Mouse (Mus musculus) urinary bladder, adult 2 months (tissue): ENCODE data around the gene Gm29776. TPM values are rescaled to one million over a fixed set of nuclear protein-coding genes. Genes with fewer than 3 reads are reported as not detected.

Experiments used
- DNase-seq: peaks from one replicate; pipeline ENCODE4 v3.0.0; 2022; ENCODE audit warnings: low spot score
- polyA plus RNA-seq: library from polyadenylated mRNA; depleted of rRNA; stranded (reverse); fragments of >200 nt; gene quantifications from 2 replicates; pipeline ENCODE4 v1.2.3, GENCODE M21; 2012

Gene Gm29776
- polyA plus RNA-seq, 1 experiment, result 0.14 TPM

- DNase-seq, result no peak
Measured at GRCm38 (mm10) chr14:54709054-54709453, 10.4 kb upstream of the Gm29776 start.

GRCm38 (mm10) chr14:54706589-54707320 is 8.1 kb upstream of the Gm29776 start:
- DNase-seq, result no peak

- no peak for DNase-seq
Measured at GRCm38 (mm10) chr14:54705844-54706243, 7.2 kb upstream of the Gm29776 start.

GRCm38 (mm10) chr14:54703207-54703606 is 4.6 kb upstream of the Gm29776 start:
- no peak for DNase-seq

GRCm38 (mm10) chr14:54701298-54701697 is 2.7 kb upstream of the Gm29776 start:
- peak; percentile 55 for DNase-seq

- DNase-seq, result no peak
Measured at GRCm38 (mm10) chr14:54699586-54699985, 953 bp upstream of the Gm29776 start.

- no peak for DNase-seq
Measured at GRCm38 (mm10) chr14:54696752-54697151, 1.9 kb downstream of the Gm29776 start.

GRCm38 (mm10) chr14:54695042-54695441 is 3.6 kb downstream of the Gm29776 start:
- no peak for DNase-seq

GRCm38 (mm10) chr14:54687251-54687650 is 11.4 kb downstream of the Gm29776 start:
- DNase-seq, result no peak

GRCm38 (mm10) chr14:54686522-54687143 is 12.0 kb downstream of the Gm29776 start, which contains the start of gene Acin1:
Acin1 (minus strand) TSS chr14:54686931.
- DNase-seq, result peak; percentile 100

GRCm38 (mm10) chr14:54686063-54686521 is 12.5 kb downstream of the Gm29776 start, which contains the start of gene 1700123O20Rik:
1700123O20Rik (plus strand) TSS chr14:54686216.
- no peak for DNase-seq

- DNase-seq, result no peak
Measured at GRCm38 (mm10) chr14:54685471-54685870, 13.2 kb downstream of the Gm29776 start.

- DNase-seq, result no peak
Measured at GRCm38 (mm10) chr14:54682396-54682795, 16.2 kb downstream of the Gm29776 start.

- DNase-seq, result no peak
Measured at GRCm38 (mm10) chr14:54678657-54679304, 19.9 kb downstream of the Gm29776 start.

GRCm38 (mm10) chr14:54676290-54676689 is 22.3 kb downstream of the Gm29776 start:
- no peak for DNase-seq

GRCm38 (mm10) chr14:54674317-54674716 is 24.3 kb downstream of the Gm29776 start:
- no peak for DNase-seq

- DNase-seq, result no peak
Measured at GRCm38 (mm10) chr14:54669381-54669780, 29.3 kb downstream of the Gm29776 start.

- DNase-seq, result no peak
Measured at GRCm38 (mm10) chr14:54664477-54665222, 34.0 kb downstream of the Gm29776 start.

GRCm38 (mm10) chr14:54660009-54660408 is 38.6 kb downstream of the Gm29776 start:
- DNase-seq, result no peak

GRCm38 (mm10) chr14:54653496-54653895 is 45.1 kb downstream of the Gm29776 start:
- DNase-seq, result peak; percentile 55

- no peak for DNase-seq
Measured at GRCm38 (mm10) chr14:54652787-54653186, 45.8 kb downstream of the Gm29776 start.

- no peak for DNase-seq
Measured at GRCm38 (mm10) chr14:54651556-54651955, 47.1 kb downstream of the Gm29776 start.
